Mouse (Mus musculus) MEL (cell line): ENCODE data around the gene Ndufb6.
A peak's percentile ranks its signal among the peaks of the same experiment; 100 is the strongest.

Experiments
- CTCF ChIP-seq, 3 experiments: IDR thresholded peaks in 2 of 3; conservative IDR thresholded peaks in 1 of 3; 2 replicates each; pipeline ENCODE4 v1.5.1; 2011 to 2012; ENCODE audit warnings: low read length in 3 of 3, low read depth in 2 of 3, mild to moderate bottlenecking in 2 of 3, improper control_type of control experiment in 1 of 3, inconsistent platforms in 1 of 3, mixed read lengths in 1 of 3, moderate library complexity in 1 of 3; ENCODE audit not compliant: control insufficient read depth in 1 of 3, insufficient read depth in 1 of 3, poor library complexity in 1 of 3, severe bottlenecking in 1 of 3
- GABPA ChIP-seq: IDR thresholded peaks from 2 replicates; pipeline ENCODE4 v1.6.1; 2012; ENCODE audit warnings: low read depth, mild to moderate bottlenecking, inconsistent platforms, low read length, improper control_type of control experiment, moderate library complexity
- KAT2A ChIP-seq: conservative IDR thresholded peaks from 2 replicates; pipeline ENCODE4 v1.6.1; 2012; ENCODE audit warnings: low read depth, low read length, improper control_type of control experiment, inconsistent platforms
- MAFK ChIP-seq: IDR thresholded peaks from 2 replicates; pipeline ENCODE4 v1.6.1; 2011; ENCODE audit warnings: low read depth, mild to moderate bottlenecking, low read length, improper control_type of control experiment, borderline replicate concordance
- RAD21 ChIP-seq: IDR thresholded peaks from 2 replicates; pipeline ENCODE4 v1.6.1; 2011; ENCODE audit warnings: mild to moderate bottlenecking, low read depth, low read length, improper control_type of control experiment

GRCm38 (mm10) chr4:40285582-40285981 is 6.4 kb upstream of the Ndufb6 start:
- TF ChIP-seq CTCF (IDR thresholded peaks at IDR 0.05 in 2 of 3, conservative IDR thresholded peaks at IDR 0.05 in 1 of 3; ENCODE audit: control insufficient read depth in 1 of 3, insufficient read depth in 1 of 3, low read depth in 2 of 3, low read length in 3 of 3, poor library complexity in 1 of 3, severe bottlenecking in 1 of 3), result peak; percentile 51 to 92 (median 68)
- peak; percentile 87 for TF ChIP-seq RAD21
- no peak for TF ChIP-seq KAT2A
- TF ChIP-seq GABPA, result no peak
- TF ChIP-seq MAFK, result no peak
